13 mouse cellular contexts compared by ENCODE assay signal in the genomic region with DNA sequence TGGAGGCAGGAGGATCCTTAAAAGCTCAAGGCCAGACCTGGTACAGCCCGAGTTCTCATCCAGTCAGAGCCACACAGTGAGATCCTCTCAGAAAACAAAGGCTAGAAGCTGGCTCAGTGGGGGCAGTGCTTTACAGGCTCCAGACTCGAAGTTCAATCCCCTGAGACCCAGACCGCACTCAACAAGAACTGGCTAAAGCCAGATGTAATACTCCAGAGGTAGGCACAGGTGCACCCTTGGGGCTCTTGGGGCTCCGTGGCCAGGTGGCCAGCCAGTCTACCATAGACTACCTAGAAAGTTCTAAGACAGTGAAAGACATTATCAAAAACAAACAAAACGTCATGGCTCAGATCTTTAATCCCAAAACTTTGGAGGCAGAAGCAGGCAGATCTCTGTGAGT.
"Had no signal": no experiment of that assay in that cellular context is flagged by ENCODE, and none has a peak within 500 bp of the region (broad histone marks: within the 10 kb centered on the region; RNA-seq: fewer than 3 reads in every experiment).

No protein-coding gene starts in this region.

- H3K4me3 ChIP-seq: layer of hippocampus, adult 2 months; limb, embryonic 12.5 days; liver, embryonic 13.5 days; midbrain, embryonic 12.5 days; neural tube, embryonic 13.5 days had no signal

- H3K9me3 ChIP-seq: limb, embryonic 12.5 days; liver, embryonic 13.5 days; midbrain, embryonic 12.5 days; neural tube, embryonic 13.5 days had no signal

- H3K36me3 ChIP-seq: liver, embryonic 13.5 days had no signal

- H3K27ac ChIP-seq: layer of hippocampus, adult 2 months; limb, embryonic 12.5 days; liver, embryonic 13.5 days; midbrain, embryonic 12.5 days; neural tube, embryonic 13.5 days had no signal

- H3K9ac ChIP-seq: limb, embryonic 12.5 days; liver, embryonic 13.5 days; midbrain, embryonic 12.5 days; neural tube, embryonic 13.5 days had no signal

- H3K27me3 ChIP-seq: limb, embryonic 12.5 days; liver, embryonic 13.5 days; midbrain, embryonic 12.5 days; neural tube, embryonic 13.5 days had no signal

- DNase-seq: kidney, adult 18-20 months; kidney, postnatal 10 days; kidney, postnatal 4 days; liver; liver, embryonic 13.5 days; lung, adult 18-20 months; right cerebral cortex, postnatal 14 days; thymus, adult 2 months; thymus, postnatal 25 days had no signal

- H3K4me2 ChIP-seq: limb, embryonic 12.5 days; liver, embryonic 13.5 days; midbrain, embryonic 12.5 days; neural tube, embryonic 13.5 days had no signal
